Mouse (Mus musculus): ENCODE measurements around the gene Unc13b.

Unc13b gene

DNA sequence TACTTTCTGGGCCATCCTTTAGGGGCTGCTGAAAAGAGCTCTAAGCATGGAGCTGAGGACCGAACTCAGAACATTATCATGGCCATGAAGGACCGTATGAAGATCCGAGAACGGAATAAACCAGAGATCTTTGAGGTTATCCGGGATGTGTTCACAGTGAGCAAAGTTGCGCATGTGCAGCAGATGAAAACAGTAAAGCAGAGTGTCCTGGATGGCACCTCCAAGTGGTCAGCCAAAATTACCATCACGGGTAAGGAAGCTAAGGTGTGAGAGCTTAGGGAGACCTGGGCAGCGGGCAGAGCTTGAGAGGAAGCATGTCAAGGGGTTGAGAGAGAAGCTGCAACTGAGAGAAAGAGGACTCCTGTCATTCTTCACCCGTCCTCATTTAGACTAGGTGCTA is 178.1 kb downstream of the Unc13b start:
- DNase-seq: no peak

DNA sequence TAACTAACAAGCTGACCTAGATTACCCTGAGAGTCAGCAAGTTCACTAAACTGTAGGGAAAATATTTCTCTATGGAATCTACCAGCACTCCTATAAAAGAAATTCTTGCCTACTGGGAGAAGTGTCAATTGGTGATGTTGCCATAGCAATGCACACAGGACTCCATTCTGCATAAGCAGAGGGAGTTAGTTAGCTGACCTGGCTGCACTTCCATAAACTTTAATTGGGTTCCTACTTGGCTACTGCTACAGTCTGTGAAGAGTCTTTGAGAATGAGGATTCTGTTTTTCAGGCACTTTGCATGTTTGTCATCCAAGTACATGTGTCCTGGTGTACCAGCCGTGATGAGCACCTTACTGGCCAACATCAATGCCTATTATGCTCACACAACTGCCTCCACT is 182.0 kb downstream of the Unc13b start:
- no peak for DNase-seq

DNA sequence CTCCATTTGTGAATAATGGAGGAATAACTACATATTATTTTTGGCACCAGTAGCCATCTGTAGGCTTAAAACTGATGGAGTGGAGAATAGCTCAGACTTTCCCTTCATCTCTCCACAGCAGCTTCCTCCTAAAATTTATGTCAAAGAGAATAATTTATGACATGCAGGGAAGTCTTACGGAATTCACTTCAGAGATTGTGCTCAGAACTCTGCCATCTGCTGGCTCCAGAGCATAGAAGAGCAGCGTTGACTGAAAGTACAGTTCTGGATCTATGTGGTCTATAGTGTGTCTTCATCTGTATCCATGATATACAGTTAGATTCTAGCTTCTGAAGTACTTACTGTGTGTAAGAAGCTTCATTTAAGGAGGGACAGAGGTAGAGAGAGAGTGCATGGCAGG is 185.3 kb downstream of the Unc13b start:
- no peak for DNase-seq

DNA sequence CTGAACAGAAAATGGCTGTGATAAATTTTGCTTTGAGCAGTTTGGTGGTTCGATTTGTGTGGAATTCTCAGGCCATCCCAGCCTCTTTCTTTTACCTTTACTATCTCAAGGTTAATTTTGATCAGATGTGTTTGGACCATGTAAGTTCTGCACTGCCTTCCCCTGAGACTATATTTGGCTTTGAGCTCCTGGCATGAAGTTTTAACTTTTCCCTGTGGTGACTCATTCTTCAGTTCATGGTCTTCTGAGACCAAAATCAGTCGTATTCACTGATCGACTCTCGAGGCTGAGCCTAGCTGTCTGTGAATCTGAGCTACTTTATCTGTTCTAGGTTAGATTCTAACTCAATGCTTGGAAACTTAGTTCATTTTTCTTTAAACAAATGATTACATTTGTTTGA is 187.0 kb downstream of the Unc13b start:
- DNase-seq: no peak

DNA sequence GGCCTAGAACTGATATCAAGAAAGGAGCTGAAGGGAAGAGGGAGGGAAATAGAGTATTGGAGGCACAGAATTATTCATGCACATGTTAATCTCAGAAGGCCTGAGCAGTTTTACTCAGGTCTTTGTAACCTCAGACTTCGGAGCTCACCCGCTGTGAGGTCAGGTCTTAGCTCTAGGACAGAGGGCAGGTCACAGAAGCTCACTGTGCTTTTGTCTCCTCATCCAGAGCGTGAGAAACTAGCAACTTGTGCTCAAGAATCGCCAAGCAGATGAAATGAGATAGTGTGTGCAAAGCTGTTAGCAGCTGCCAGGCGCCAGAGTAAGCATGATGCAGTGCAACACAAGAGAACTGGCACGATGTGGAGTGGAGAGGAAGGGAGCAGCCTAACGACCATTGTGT is 189.3 kb downstream of the Unc13b start:
- no peak for DNase-seq

DNA sequence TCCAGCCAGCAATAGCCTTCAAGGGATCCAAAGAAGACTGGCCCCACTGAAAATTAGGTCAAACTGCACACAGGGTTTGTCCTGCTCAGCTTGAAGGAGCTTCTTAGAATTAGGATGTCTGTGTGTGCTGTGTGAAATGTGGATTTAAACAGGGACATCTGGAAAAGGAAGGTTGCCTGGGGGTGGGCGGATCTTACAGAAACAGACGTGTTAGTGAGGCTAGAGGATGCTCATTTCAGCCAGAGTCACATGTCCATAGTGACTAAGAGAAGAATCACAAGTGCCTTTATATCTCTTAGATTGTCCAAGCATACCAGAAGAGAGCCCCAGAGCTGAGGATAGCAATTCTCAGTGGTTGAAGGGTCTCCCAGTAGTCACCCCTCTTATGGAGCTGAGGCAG is 190.2 kb downstream of the Unc13b start:
- DNase-seq: no peak

DNA sequence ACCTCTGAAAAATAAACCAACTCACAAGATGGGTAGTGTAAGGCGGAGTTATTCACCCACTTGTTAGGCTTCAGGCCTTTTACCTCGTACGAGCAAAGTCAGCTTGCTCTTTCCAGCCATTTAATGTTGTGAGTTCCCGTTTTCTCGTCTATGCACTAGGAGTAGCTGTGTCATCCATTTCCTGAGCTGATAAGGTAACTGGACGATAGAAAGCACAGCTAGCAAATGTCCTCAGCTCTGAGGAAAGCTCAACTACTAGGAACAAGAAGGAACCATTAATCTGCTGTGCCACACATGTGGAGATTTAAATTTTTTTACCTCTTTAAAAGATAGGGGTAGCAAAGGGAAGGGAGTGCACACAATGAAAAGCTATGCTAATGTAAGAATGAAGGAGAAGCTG is 192.5 kb downstream of the Unc13b start:
- DNase-seq: no peak

DNA sequence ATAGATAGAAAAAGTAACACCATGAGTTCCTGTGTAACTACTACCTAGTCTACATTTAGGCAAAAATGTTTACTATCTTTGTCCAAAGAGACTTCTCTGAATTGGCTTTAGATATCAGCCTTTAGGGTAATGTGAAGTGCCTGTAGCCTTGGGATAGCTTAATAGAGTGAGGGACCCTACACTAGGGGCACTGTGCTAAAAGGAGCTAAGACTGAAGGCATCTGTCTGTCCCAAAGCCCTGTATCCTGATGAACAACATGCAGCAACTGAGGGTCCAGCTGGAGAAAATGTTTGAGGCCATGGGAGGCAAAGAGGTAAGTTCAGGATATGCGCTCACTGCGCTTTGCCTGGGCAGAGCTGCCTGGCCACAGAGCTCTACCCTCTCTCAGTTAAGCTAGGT is 198.3 kb downstream of the Unc13b start:
- no peak for DNase-seq

DNA sequence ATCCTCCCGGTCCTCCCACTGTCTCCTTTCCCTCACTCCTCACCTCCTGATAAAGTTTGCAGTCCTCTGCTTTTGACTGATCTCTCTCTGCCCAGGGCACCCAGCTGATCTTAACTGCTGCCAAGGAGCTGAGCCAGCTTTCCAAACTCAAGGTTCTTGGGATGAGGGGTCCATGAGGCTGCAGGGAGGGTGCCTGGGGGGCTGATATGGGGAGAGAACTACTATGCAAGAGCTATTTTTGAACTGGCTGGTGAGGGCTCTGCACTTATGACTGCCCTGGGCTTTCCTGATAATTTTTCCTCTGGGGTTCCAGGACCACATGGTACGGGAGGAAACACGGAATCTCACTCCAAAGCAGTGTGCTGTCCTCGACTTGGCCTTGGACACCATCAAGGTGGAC is 199.8 kb downstream of the Unc13b start:
- DNase-seq: no peak

DNA sequence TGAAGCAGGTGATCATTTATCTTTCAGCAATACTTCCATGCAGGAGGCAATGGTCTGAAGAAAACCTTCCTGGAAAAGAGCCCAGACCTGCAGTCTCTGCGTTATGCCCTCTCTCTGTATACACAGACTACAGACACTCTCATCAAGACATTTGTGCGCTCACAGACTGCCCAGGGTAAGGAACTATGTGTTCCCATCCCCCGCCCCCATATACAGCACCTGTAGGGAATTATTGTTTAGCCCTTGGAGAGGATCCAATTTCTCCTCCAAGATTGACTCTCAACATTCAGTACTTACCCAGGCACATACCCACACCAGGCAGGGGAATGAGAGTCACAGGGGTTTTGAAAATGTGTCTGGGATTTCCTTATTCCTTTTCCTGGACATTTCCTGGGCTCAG is 200.7 kb downstream of the Unc13b start:
- DNase-seq: no peak

DNA sequence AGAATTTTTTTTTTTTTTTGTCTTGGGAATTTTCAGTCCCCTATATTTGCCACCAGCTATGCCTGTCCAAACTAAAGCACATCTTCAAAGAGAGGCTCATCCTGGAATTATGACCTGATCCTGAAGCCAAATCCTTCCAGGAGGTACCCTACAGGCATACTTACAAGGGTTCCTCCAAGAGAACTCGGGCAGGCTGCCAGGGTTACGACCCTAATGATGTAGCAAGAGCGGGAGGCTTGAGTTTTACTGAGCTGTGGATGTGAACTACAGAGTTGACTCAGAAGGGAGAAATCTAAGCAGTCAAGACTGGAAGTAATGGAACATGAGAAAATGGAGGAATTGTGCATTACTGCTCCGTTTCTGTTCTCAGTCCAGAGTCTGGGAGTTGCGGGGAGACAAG is 201.3 kb downstream of the Unc13b start:
- no peak for DNase-seq

DNA sequence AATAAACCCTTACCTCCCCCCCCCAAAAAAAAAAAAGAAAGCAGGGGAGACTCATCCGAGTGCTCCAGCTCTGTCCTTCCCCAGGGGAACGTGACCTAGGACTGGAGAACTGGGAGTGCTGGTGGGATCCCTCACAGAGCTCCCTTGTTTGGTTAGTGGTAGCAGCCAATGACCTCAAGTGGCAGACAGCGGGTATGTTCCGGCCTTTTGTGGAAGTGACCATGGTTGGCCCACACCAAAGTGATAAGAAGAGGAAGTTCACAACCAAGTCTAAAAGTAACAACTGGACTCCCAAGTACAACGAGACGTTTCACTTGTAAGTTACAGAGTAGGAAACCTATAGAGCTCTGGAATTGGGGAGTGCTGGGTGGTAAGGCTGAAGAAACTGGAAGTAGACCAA is 204.1 kb downstream of the Unc13b start:
- no peak for DNase-seq

DNA sequence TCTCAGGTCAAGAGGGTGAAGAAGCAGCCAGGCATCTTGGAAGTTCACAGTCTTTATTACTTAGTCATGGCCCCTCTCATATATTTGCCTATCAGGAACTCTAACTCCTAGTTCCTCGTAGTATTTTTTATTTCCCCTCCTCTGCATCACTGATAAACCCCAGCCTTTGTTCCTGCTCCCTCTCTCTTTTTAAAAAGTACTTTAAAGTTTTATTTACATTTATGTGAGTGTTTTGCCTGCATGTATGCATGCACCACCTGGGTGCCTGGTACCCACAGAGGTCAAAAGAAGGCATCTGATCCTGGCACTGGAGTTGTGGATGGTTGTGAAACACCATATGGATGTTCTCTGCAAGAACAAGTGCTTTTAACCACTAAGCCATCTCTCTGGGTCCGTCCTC is 207.4 kb downstream of the Unc13b start:
- no peak for DNase-seq

DNA sequence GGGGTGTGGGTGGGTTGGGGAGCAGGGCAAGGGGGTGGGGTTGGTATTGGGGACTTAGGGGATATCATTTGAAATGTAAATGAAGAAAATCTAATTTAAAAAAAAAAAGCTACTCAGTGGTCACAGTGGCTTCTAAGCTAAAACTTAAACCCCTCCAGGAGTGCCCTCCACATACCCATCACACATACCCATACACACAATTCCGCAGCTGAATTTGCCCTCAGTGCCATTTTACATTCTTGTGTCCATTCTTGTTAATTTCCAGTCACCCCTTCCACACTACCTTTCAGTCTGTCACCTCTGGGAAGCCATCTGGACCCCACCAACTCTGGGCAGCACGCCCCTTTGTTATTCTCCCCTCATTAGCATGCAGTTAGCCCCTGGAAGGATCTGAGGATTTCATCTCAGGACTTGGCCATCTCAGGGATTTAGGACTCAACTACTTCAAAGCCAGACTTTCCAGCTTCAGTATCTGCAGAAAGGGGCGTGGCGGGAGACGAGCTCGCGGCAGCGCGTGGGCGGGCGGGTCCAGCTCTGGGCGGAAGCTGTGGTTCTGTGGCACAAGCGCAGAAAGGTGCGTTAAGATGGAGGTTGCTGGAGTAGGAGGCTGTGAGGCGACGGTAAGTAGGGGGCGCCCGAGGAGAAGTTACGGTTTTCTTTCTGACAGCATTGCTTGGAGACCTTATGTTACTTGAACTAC is 208.0 kb downstream of the Unc13b start, which contains the start of gene Atp8b5:
Gene Atp8b5, plus strand, starts transcription at position 537 of the 700 bp plus-strand sequence.
- peak; percentile 80 for DNase-seq

DNA sequence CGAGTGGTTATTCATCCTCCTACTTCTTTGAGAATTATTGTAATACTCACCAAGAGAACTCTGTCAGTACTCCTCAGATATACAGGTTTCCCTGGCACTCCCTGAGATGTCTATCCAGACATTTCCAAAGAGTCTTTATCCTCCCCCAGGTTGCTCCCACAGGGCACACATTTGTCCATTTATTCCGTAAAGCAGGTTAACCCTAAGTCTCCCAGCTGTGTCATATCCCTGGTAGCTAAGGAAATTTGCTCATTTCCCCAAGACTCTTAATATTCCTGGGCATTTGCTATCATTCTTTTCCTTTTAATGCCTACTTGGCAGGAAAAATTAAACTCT is 208.5 kb downstream of the Unc13b start:
- DNase-seq: no peak

DNA sequence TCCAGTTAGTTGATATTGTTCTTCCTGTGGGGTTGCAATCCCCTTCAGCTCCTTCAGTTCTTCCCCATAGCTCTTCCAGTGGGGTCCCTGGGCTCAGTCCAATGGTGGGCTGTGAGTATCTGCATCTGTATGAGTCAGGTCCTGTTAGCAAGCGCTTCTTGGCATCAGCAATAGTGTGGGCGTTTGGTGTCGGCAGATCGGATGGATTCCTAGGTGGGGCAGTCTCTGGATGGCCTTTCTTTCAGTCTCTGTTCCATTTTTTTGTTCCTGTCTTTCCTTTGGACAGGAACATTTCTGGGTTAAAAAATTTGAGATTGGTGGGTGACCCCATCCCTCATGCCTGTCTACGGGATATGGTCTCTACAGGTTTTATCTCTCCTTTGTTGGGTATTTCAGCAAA is 226.7 kb downstream of the Unc13b start:
- no peak for DNase-seq

DNA sequence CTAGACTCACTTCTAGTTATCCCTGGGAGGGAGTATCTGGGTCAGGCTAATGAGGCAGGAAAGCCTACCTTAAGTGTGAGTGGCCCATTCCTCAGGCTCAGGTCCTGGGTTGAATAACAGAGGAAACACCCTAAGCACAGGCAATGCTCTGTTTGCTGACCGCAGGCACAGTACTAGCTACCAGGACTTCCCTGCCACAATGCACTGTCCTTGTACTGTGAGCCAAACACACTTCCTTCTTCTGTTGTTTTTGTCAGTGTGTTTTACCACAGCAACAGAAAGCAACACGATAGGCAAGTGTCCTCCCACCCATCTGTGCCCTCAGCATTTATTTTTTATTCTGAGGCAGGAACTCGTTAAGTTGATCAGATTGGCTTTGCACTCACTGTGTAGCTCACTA is 228.6 kb downstream of the Unc13b start:
- DNase-seq: no peak

DNA sequence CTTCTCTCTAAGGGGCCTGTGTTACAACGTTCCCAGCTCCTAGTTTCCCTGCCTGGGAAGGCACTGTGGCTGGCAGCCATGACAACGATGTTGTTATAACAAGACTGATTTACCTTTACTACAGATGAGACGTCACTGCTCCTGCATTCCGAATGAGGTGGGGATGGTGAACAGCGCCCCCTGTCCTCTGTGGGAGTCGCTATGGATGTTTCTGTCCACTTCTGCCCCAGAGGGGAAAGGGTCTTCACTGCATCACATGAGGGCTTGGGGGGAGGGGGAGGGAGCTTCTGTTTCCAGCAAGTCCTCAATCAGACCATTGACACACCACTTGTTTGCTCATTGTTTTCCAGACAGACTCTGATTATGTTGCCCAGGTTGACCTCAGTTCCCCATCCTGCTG is 235.2 kb downstream of the Unc13b start:
- DNase-seq: no peak

DNA sequence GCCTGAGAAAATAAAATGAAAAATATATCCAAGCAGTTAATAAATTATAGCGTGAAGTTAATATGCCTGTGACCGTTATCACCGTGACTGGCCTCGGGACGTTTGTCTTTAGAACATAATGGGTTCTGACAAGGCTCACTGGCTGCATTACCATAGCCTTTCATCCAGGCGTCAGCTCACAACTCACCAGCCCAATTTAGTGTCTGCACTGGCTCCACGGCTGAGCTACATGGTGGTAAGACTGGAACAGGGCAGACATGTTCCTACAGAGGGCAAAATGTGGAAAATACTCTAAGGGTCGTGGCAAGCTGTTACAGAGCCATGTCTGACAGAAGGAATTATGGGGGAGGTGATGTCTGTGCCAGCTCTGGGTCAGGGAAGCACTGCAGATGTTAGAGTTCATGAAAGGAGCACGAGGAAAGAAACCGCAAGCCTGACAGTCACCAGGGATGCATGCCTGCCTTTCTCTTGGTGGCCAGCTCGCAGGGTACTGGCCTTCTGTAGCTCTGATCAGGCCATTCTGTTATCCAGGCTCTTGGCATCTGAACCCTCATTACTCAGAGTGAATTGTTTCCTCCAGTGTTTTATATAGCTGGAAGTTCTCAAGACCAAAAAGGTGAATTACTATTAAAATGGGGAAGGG is 251.1 kb downstream of the Unc13b start:
- DNase-seq: no peak
